Mouse (Mus musculus): ENCODE measurements around the gene Lrmda. TPM values are rescaled to one million over a fixed set of nuclear protein-coding genes. Genes with fewer than 3 reads are reported as not detected.

Lrmda gene
- polyA plus RNA-seq, 1 experiment from 2014 or later, result 1.2 TPM

DNA sequence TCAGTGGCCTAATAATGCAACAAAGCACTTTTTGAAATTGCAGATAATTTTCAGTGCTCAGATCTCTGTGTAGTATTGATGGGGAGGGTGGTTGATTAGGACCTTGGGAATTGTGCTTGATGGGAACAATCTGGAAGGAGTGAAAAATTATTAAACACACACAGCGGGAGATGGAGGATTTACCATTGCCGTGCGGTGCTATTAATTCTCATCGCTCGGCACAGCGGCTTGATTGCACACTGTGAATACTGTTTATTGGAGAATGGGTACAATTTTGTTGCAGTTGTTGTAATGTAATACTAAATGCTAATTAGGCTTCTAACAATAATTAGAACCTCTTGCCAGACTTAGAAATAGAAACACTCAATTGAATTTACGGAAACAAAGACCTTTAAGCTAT lies 262.1 kb downstream of the Lrmda start:
- Histone ChIP-seq H3K4me2 (no peak overlapping the region), H3K9me3 (no peaks in the 10 kb centered on the region), H3K9ac (no peak overlapping the region), H3K4me1 (peaks cover 2% of the 10 kb centered on the region; the same call in 1 of the 2 replicates), H3K27ac (no peak overlapping the region), H3K36me3 (no peaks in the 10 kb centered on the region), H3K4me3 (no peak overlapping the region), H3K27me3 (no peaks in the 10 kb centered on the region)
- ATAC-seq (ENCODE audit: insufficient number of reproducible peaks, insufficient read depth, low FRiP score, low TSS enrichment, low read depth), result no peak
- WGBS, result 75% methylated on average over 7 of the region's 7 CpGs

- Histone ChIP-seq H3K9ac (no peak overlapping the region), H3K4me2 (no peak overlapping the region), H3K4me1 (peaks cover 2% of the 10 kb centered on the region; the same call in 1 of the 2 replicates), H3K27me3 (no peaks in the 10 kb centered on the region), H3K36me3 (no peaks in the 10 kb centered on the region), H3K9me3 (no peaks in the 10 kb centered on the region), H3K27ac (no peak overlapping the region), H3K4me3 (no peak overlapping the region)
- ATAC-seq (ENCODE audit: insufficient number of reproducible peaks, insufficient read depth, low FRiP score, low TSS enrichment, low read depth), result no peak
- 54% methylated on average over 6 of the region's 6 CpGs for WGBS
Measured at GRCm38 (mm10) chr14:22282847-22283246, 263.3 kb downstream of the Lrmda start.

DNA sequence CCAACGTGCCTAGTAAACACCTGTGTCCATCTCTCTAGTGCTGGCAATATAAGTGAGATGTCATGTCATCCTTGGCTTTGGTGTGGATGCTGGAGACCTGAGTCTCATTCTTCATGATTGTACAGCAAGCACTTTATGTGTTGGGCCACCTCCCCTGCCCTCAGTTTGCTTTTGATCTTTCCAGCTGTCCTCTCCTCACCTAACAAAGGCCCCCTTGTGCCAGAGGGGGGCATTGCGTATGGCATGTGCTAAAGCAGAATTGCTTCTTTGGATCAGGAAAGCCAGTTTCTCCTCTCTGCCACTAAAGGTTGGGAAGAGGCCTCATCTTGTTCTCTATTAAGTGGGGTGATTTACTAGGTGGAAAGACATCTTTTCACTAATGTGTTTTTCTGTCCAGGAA lies 264.2 kb downstream of the Lrmda start:
- WGBS, result 74% methylated on average over 2 of the region's 2 CpGs
- Histone ChIP-seq H3K4me2 (no peak overlapping the region), H3K4me3 (no peak overlapping the region), H3K4me1 (peaks cover 2% of the 10 kb centered on the region; the same call in 1 of the 2 replicates), H3K9ac (no peak overlapping the region), H3K27me3 (no peaks in the 10 kb centered on the region), H3K27ac (no peak overlapping the region), H3K36me3 (no peaks in the 10 kb centered on the region), H3K9me3 (no peaks in the 10 kb centered on the region)
- ATAC-seq (ENCODE audit: insufficient number of reproducible peaks, insufficient read depth, low FRiP score, low TSS enrichment, low read depth), result no peak

- Histone ChIP-seq H3K4me3 (no peak overlapping the region), H3K4me1 (peaks cover 6% of the 10 kb centered on the region), H3K27ac (no peak overlapping the region), H3K27me3 (no peaks in the 10 kb centered on the region), H3K36me3 (no peaks in the 10 kb centered on the region), H3K9ac (no peak overlapping the region), H3K9me3 (no peaks in the 10 kb centered on the region), H3K4me2 (no peak overlapping the region)
- 85% methylated on average over 15 of the region's 15 CpGs for WGBS
- ATAC-seq (ENCODE audit: insufficient number of reproducible peaks, insufficient read depth, low FRiP score, low TSS enrichment, low read depth), result no peak
Measured at GRCm38 (mm10) chr14:22284823-22285517, 265.5 kb downstream of the Lrmda start.

DNA sequence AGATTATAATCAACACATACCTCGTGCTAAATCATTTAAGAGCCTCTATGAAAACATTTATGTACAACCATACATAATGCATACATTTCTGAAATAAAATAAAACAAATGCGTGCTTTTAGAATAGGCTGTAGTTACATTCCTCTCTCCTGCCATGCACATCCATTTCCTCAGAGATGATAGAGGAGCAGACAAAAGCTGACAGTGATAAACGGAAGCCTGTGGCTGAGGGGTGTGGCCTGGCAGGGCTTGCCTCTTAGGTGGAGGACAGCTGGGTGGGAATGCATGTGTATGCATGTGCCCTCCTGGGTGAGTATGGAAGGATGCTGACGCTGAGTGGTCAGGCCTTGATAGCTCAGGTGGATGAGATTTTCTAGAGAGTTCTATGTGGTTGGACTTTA lies 266.3 kb downstream of the Lrmda start:
- 63% methylated on average over 4 of the region's 4 CpGs for WGBS
- Histone ChIP-seq H3K27me3 (no peaks in the 10 kb centered on the region), H3K4me3 (no peak overlapping the region), H3K9ac (no peak overlapping the region), H3K27ac (no peak overlapping the region), H3K36me3 (no peaks in the 10 kb centered on the region), H3K9me3 (no peaks in the 10 kb centered on the region), H3K4me1 (peaks cover 6% of the 10 kb centered on the region), H3K4me2 (no peak overlapping the region)
- ATAC-seq (ENCODE audit: insufficient number of reproducible peaks, insufficient read depth, low FRiP score, low TSS enrichment, low read depth), result no peak

GRCm38 (mm10) chr14:22288179-22288578 lies 268.7 kb downstream of the Lrmda start:
- WGBS, result 59% methylated on average over 10 of the region's 10 CpGs
- no peak overlapping the region for H3K9ac ChIP-seq
- no peak overlapping the region for H3K4me2 ChIP-seq
- peaks cover 4% of the 10 kb centered on the region for H3K4me1 ChIP-seq
- no peaks in the 10 kb centered on the region for H3K27me3 ChIP-seq
- no peaks in the 10 kb centered on the region for H3K36me3 ChIP-seq
- no peak overlapping the region for H3K27ac ChIP-seq
- no peaks in the 10 kb centered on the region for H3K9me3 ChIP-seq
- H3K4me3 ChIP-seq, result no peak overlapping the region
- ATAC-seq (ENCODE audit: insufficient number of reproducible peaks, insufficient read depth, low FRiP score, low TSS enrichment, low read depth), result no peak

DNA sequence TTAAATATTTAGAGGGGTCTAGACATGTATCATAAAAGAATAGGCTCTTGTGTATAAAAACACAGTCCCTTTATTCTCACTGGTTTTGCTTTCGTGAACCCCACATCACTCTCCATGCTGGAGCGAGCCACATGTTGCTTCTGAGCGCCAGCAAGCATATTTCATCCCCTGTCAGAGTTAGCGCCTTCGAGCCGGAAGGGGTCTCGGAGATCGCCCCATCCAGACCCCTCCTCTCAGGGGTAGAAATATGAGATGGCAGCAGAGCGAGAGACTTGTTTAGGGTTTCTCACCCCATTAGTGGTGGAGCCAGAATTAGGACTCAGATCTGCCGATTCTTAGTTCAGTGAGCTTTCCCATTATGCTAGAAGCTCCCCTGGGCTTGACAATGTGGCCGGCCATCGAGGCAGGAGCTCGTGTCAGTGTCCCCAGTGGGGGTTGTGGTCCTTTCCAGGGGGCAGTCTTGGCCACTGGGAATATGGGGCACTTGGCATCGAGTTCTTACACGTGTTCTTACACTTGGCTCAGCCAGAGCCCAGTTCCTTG lies 269.9 kb downstream of the Lrmda start:
- 61% methylated on average over 15 of the region's 15 CpGs for WGBS
- Histone ChIP-seq H3K27ac (no peak overlapping the region), H3K27me3 (no peaks in the 10 kb centered on the region), H3K4me1 (peaks cover 4% of the 10 kb centered on the region; the same call in 1 of the 2 replicates), H3K9ac (no peak overlapping the region), H3K9me3 (no peaks in the 10 kb centered on the region), H3K4me3 (no peak overlapping the region), H3K36me3 (no peaks in the 10 kb centered on the region), H3K4me2 (no peak overlapping the region)
- ATAC-seq (ENCODE audit: insufficient number of reproducible peaks, insufficient read depth, low FRiP score, low TSS enrichment, low read depth), result no peak

GRCm38 (mm10) chr14:22294371-22294770 lies 274.9 kb downstream of the Lrmda start:
- Histone ChIP-seq H3K27ac (no peak overlapping the region), H3K9ac (no peak overlapping the region), H3K9me3 (no peaks in the 10 kb centered on the region), H3K4me1 (peaks cover 3% of the 10 kb centered on the region; the same call in 1 of the 2 replicates), H3K36me3 (no peaks in the 10 kb centered on the region), H3K4me2 (no peak overlapping the region), H3K27me3 (no peaks in the 10 kb centered on the region), H3K4me3 (no peak overlapping the region)
- WGBS, result 81% methylated on average over 4 of the region's 4 CpGs
- no peak for ATAC-seq (ENCODE audit: insufficient number of reproducible peaks, insufficient read depth, low FRiP score, low TSS enrichment, low read depth)

- Histone ChIP-seq H3K9ac (no peak overlapping the region), H3K4me2 (no peak overlapping the region), H3K9me3 (no peaks in the 10 kb centered on the region), H3K36me3 (no peaks in the 10 kb centered on the region), H3K4me1 (no peaks in the 10 kb centered on the region), H3K27me3 (no peaks in the 10 kb centered on the region), H3K27ac (no peak overlapping the region), H3K4me3 (no peak overlapping the region)
- no peak for ATAC-seq (ENCODE audit: insufficient number of reproducible peaks, insufficient read depth, low FRiP score, low TSS enrichment, low read depth)
- 60% methylated on average over 3 of the region's 3 CpGs for WGBS
Measured at GRCm38 (mm10) chr14:22296655-22297239, 277.2 kb downstream of the Lrmda start.

DNA sequence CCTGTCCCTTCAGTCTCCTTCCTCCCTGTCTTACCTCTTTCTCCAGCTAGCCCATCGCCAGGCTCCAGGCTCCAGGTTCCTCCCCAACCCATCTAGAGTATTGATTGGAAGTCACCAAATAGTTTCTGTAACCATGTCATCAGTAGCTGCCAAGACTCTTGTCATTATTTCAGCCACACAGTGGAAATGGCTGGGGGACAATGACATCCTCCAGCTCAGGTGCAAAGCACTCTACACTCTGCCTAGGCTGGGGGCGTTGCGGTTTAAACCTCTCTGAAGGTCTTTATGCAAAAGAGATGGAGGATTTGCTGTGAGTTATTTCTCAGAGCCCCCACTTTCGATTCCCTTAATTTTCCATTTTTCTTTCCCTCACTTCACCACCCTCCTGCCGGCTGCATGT lies 287.2 kb downstream of the Lrmda start:
- no peak for ATAC-seq (ENCODE audit: insufficient number of reproducible peaks, insufficient read depth, low FRiP score, low TSS enrichment, low read depth)
- no peaks in the 10 kb centered on the region for H3K9me3 ChIP-seq
- H3K36me3 ChIP-seq, result no peaks in the 10 kb centered on the region
- no peak overlapping the region for H3K4me2 ChIP-seq
- WGBS, result 70% methylated on average over 5 of the region's 5 CpGs
- no peak overlapping the region for H3K27ac ChIP-seq
- no peak overlapping the region for H3K9ac ChIP-seq
- H3K4me1 ChIP-seq, result peaks cover 5% of the 10 kb centered on the region; the same call in 1 of the 2 replicates
- H3K4me3 ChIP-seq, result no peak overlapping the region
- H3K27me3 ChIP-seq, result no peaks in the 10 kb centered on the region

DNA sequence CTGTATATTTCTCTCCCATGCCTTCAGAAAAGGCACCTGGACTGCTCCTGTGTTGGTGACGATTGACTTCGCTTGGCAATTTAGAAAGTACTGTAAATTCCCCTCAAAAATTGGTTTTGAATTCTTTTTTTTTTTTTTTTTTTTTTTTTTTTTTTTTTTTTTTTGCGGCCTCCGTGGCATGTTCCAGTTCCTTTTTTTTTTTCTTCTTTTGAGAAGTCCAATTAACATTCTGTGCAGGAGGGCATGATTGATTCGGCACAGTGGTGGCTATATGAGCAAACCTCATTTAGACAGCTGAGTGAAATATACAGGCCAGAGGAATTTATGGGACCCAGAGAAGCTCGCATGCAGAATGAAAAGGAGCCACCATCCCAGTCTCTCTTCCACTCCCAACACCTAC lies 288.5 kb downstream of the Lrmda start:
- H3K4me3 ChIP-seq, result no peak overlapping the region
- H3K4me1 ChIP-seq, result peaks cover 5% of the 10 kb centered on the region; the same call in 1 of the 2 replicates
- no peak overlapping the region for H3K4me2 ChIP-seq
- no peak for ATAC-seq (ENCODE audit: insufficient number of reproducible peaks, insufficient read depth, low FRiP score, low TSS enrichment, low read depth)
- H3K9ac ChIP-seq, result no peak overlapping the region
- no peak overlapping the region for H3K27ac ChIP-seq
- no peaks in the 10 kb centered on the region for H3K9me3 ChIP-seq
- no peaks in the 10 kb centered on the region for H3K36me3 ChIP-seq
- 64% methylated on average over 6 of the region's 6 CpGs for WGBS
- no peaks in the 10 kb centered on the region for H3K27me3 ChIP-seq

DNA sequence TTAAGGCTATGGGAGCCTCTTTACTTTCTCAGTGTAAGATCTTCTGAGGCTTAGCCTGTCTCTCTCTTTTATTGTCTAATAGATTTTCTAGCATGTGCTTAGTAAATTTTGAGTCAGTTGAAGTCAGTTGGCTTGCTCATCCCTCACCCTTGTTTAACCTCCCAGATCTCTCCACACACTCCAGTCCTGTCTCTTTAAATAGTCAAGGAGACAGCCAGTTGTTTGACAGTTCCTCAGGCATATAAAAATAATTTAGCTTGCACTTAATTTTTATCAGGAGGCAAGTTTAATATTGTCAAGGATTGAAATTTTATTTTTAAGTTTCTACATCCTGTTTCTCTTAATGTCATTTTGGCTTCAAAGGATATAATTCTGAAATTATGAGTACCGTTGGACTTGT lies 303.5 kb downstream of the Lrmda start:
- Histone ChIP-seq H3K9me3 (no peaks in the 10 kb centered on the region), H3K4me2 (no peak overlapping the region), H3K4me3 (no peak overlapping the region), H3K36me3 (no peaks in the 10 kb centered on the region), H3K4me1 (no peaks in the 10 kb centered on the region), H3K9ac (no peak overlapping the region), H3K27ac (no peak overlapping the region), H3K27me3 (no peaks in the 10 kb centered on the region)
- ATAC-seq (ENCODE audit: insufficient number of reproducible peaks, insufficient read depth, low FRiP score, low TSS enrichment, low read depth), result no peak
- 56% methylated on average over 1 of the region's 1 CpGs for WGBS

Data from embryonic facial prominence, embryonic 13.5 days (tissue).